Mouse (Mus musculus): ENCODE measurements at regions not wholly inside any gene's neighbourhood (a gene's known extent, or its start where the extent isn't known, plus 50 kb on each side); places are given as distances from the start of the nearest gene placed in this dataset.

DNA sequence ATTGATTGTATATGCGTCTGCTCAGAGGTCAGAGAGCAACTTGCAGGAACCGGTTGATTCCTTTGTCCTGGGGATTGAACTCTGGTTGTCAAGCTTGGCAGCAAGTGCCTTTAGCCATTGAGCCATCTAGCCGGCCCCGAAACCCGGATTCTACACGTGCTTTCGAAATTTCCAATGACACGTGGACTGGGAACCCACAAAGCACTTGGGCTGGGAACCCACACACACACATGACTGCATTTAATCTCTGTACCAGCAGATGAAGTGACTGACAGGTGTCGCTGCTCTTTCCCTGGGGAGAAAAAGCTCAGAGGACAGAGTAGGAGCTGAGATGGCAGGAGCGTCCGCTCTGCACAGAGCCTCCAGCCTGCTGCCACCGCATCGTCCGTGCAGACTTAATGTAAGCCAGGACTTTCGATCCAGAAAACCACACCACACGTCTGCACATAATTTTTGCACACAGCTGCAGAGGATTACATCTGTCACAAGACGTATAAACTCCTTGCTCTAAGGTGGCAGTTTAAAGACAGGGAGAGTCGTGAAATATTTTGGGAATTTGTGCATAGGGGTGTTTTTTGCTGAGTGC lies 129.4 kb upstream of the Zfp217 start:
- H3K27me3 ChIP-seq (ENCODE audit: control insufficient read depth, insufficient read depth, insufficient read length): no peaks in the 10 kb centered on the region
- no peak overlapping the region for H3K4me3 ChIP-seq (ENCODE audit: insufficient read depth, poor library complexity, severe bottlenecking)
- H3K79me3 ChIP-seq (ENCODE audit: low read depth): no peaks in the 10 kb centered on the region
- no peak overlapping the region for H3ac ChIP-seq (ENCODE audit: control insufficient read depth, insufficient read length, low read depth)
- no peak for TF ChIP-seq CTCF (IDR thresholded peaks at IDR 0.05; ENCODE audit: control insufficient read depth, insufficient read depth, insufficient read length)
- TF ChIP-seq FOSL1 (IDR thresholded peaks at IDR 0.05; ENCODE audit: insufficient read depth, low read length, poor library complexity, severe bottlenecking): no peak
- no peak for TF ChIP-seq MYOG (IDR thresholded peaks at IDR 0.05; ENCODE audit: control insufficient read depth, extremely low read depth, insufficient read length)
- TF ChIP-seq USF1 (IDR thresholded peaks at IDR 0.05; ENCODE audit: low read depth): no peak
- no peak for TF ChIP-seq MAX (IDR thresholded peaks at IDR 0.05)
- TF ChIP-seq MYOD1 (IDR thresholded peaks at IDR 0.05; ENCODE audit: control insufficient read depth, insufficient read length, low read depth): no peak
- TF ChIP-seq CEBPB (IDR thresholded peaks at IDR 0.05; ENCODE audit: low read depth): no peak
- no peaks in the 10 kb centered on the region for H3K79me2 ChIP-seq (ENCODE audit: control insufficient read depth, insufficient read depth)
- H3K36me3 ChIP-seq (ENCODE audit: control insufficient read depth, insufficient read depth): no peaks in the 10 kb centered on the region

DNA sequence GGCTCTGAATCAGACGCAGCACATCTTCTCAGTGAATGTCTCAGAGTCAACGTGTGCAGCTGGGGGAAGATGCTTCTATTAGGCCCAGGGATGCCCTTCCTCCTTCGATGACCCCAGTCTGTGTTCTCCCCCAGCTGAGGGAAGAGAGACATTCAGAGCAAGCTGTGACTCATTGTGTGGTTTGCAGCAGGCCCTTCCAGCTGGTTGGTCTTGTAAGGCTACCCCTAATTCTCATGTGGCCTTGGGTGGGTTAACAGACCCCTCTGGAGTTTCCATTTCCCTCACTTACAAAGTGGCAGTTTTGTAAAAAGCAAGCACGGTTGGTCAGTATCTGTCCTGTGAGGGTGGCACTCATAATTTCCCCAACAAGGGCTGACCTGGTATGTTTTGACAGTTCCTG lies 127.8 kb upstream of the Zfp217 start:
- Histone ChIP-seq H3K27me3 (ENCODE audit: control insufficient read depth, insufficient read depth, insufficient read length) (no peaks in the 10 kb centered on the region), H3ac (ENCODE audit: control insufficient read depth, insufficient read length, low read depth) (no peak overlapping the region), H3K79me2 (ENCODE audit: control insufficient read depth, insufficient read depth) (no peaks in the 10 kb centered on the region), H3K4me3 (ENCODE audit: insufficient read depth, poor library complexity, severe bottlenecking) (no peak overlapping the region), H3K79me3 (ENCODE audit: low read depth) (no peaks in the 10 kb centered on the region), H3K36me3 (ENCODE audit: control insufficient read depth, insufficient read depth) (no peaks in the 10 kb centered on the region)
- TF ChIP-seq CTCF (IDR thresholded peaks at IDR 0.05; ENCODE audit: control insufficient read depth, insufficient read depth, insufficient read length) (no peak), MAX (IDR thresholded peaks at IDR 0.05) (no peak), FOSL1 (IDR thresholded peaks at IDR 0.05; ENCODE audit: insufficient read depth, low read length, poor library complexity, severe bottlenecking) (no peak), USF1 (IDR thresholded peaks at IDR 0.05; ENCODE audit: low read depth) (no peak), CEBPB (IDR thresholded peaks at IDR 0.05; ENCODE audit: low read depth) (no peak), MYOG (IDR thresholded peaks at IDR 0.05; ENCODE audit: control insufficient read depth, extremely low read depth, insufficient read length) (no peak), MYOD1 (IDR thresholded peaks at IDR 0.05; ENCODE audit: control insufficient read depth, insufficient read length, low read depth) (no peak)

DNA sequence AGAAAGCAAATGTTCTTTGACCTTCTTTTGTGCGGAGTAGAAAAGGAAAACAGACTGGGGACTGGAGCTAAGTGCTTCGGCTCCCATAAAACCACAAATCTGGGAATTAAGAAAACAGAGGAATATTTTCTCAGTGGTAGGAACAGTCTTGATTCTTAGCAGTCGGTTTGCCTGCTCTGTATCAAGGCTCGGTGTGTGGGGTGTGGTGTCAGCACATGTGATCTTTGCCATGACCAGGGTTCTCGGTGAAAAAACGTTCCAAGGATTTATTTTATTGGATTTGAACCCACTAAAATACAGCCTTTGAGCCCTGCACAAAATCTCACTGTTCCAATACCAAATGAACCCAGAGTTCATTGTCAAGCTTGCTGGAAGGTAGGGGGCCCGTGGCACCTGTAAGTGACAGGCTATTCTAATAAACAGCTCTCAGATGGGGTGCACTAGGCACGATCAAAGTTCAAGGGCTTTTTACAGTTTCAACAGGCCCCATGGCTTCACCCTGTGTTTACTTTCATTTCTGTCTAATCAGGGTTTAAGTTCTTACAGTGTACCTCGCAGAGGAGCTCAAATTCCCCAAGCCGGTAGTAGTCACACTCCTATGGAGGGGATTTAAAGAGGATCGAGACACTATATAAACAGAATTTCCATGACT lies 122.1 kb upstream of the Zfp217 start:
- no peak for TF ChIP-seq MYOD1 (IDR thresholded peaks at IDR 0.05; ENCODE audit: control insufficient read depth, insufficient read length, low read depth)
- TF ChIP-seq USF1 (IDR thresholded peaks at IDR 0.05; ENCODE audit: low read depth): no peak
- no peak for TF ChIP-seq CTCF (IDR thresholded peaks at IDR 0.05; ENCODE audit: control insufficient read depth, insufficient read depth, insufficient read length)
- no peak for TF ChIP-seq MYOG (IDR thresholded peaks at IDR 0.05; ENCODE audit: control insufficient read depth, extremely low read depth, insufficient read length)
- no peak overlapping the region for H3K4me3 ChIP-seq (ENCODE audit: insufficient read depth, poor library complexity, severe bottlenecking)

DNA sequence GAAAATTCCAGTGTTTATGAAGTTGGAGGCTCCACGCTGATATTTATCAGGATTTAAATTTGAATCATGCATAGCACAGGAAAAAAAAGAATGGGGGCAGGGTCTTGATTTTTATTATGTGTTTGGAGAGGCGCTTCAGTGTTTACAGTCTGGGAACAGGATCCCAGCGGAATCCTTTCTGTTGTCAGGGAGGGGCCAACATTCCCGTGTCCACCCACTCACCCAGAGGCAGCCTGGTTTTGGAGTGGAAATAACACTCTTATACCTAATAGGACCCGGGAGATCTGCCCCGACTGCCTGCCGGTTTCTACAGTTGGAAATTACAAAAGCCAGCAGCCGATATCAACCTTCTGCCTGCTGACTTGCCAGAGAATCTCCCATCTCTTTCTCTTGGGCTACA lies 120.2 kb upstream of the Zfp217 start:
- H3K79me2 ChIP-seq (ENCODE audit: control insufficient read depth, insufficient read depth): no peaks in the 10 kb centered on the region
- no peaks in the 10 kb centered on the region for H3K79me3 ChIP-seq (ENCODE audit: low read depth)
- H3K27me3 ChIP-seq (ENCODE audit: control insufficient read depth, insufficient read depth, insufficient read length): no peaks in the 10 kb centered on the region
- H3K36me3 ChIP-seq (ENCODE audit: control insufficient read depth, insufficient read depth): no peaks in the 10 kb centered on the region
- TF ChIP-seq CEBPB (IDR thresholded peaks at IDR 0.05; ENCODE audit: low read depth): no peak
- TF ChIP-seq MYOD1 (IDR thresholded peaks at IDR 0.05; ENCODE audit: control insufficient read depth, insufficient read length, low read depth): no peak
- no peak for TF ChIP-seq USF1 (IDR thresholded peaks at IDR 0.05; ENCODE audit: low read depth)
- TF ChIP-seq FOSL1 (IDR thresholded peaks at IDR 0.05; ENCODE audit: insufficient read depth, low read length, poor library complexity, severe bottlenecking): no peak
- TF ChIP-seq CTCF (IDR thresholded peaks at IDR 0.05; ENCODE audit: control insufficient read depth, insufficient read depth, insufficient read length): no peak
- TF ChIP-seq MYOG (IDR thresholded peaks at IDR 0.05; ENCODE audit: control insufficient read depth, extremely low read depth, insufficient read length): no peak
- no peak for TF ChIP-seq MAX (IDR thresholded peaks at IDR 0.05)
- H3ac ChIP-seq (ENCODE audit: control insufficient read depth, insufficient read length, low read depth): no peak overlapping the region
- no peak overlapping the region for H3K4me3 ChIP-seq (ENCODE audit: insufficient read depth, poor library complexity, severe bottlenecking)

More for the DNA sequence above, 122.1 kb upstream of the Zfp217 start:
- Histone ChIP-seq H3K79me2 (ENCODE audit: control insufficient read depth, insufficient read depth) (no peaks in the 10 kb centered on the region), H3K27me3 (ENCODE audit: control insufficient read depth, insufficient read depth, insufficient read length) (no peaks in the 10 kb centered on the region), H3ac (ENCODE audit: control insufficient read depth, insufficient read length, low read depth) (no peak overlapping the region), H3K36me3 (ENCODE audit: control insufficient read depth, insufficient read depth) (no peaks in the 10 kb centered on the region), H3K79me3 (ENCODE audit: low read depth) (no peaks in the 10 kb centered on the region)

DNA sequence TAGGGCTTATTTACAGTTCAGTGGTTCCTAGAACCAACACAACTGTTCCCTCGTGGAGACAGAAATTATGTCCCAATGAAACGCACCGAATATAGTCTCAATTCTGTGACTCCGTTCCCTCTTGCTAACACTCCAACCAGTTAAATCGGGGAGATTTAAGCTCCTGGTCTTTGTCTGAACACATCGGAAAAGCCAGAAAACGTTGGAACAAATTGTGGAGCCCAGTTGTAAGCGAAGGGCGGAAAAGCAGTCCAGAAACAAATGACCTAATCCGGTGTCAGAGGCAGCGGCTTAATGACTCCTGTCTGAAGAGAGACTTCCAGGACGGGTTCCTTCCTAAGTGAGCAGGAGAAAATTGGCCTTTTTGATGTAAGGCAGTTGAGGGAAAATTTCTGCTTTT lies 119.2 kb upstream of the Zfp217 start:
- TF ChIP-seq CTCF (IDR thresholded peaks at IDR 0.05; ENCODE audit: control insufficient read depth, insufficient read depth, insufficient read length) (no peak), MYOD1 (IDR thresholded peaks at IDR 0.05; ENCODE audit: control insufficient read depth, insufficient read length, low read depth) (no peak), MAX (IDR thresholded peaks at IDR 0.05) (no peak), FOSL1 (IDR thresholded peaks at IDR 0.05; ENCODE audit: insufficient read depth, low read length, poor library complexity, severe bottlenecking) (no peak), USF1 (IDR thresholded peaks at IDR 0.05; ENCODE audit: low read depth) (no peak), CEBPB (IDR thresholded peaks at IDR 0.05; ENCODE audit: low read depth) (no peak), MYOG (IDR thresholded peaks at IDR 0.05; ENCODE audit: control insufficient read depth, extremely low read depth, insufficient read length) (no peak)
- Histone ChIP-seq H3K79me2 (ENCODE audit: control insufficient read depth, insufficient read depth) (no peaks in the 10 kb centered on the region), H3K4me3 (ENCODE audit: insufficient read depth, poor library complexity, severe bottlenecking) (no peak overlapping the region)

More for the DNA sequence above, 119.2 kb upstream of the Zfp217 start:
- no peaks in the 10 kb centered on the region for H3K79me3 ChIP-seq (ENCODE audit: low read depth)
- no peak overlapping the region for H3ac ChIP-seq (ENCODE audit: control insufficient read depth, insufficient read length, low read depth)
- H3K27me3 ChIP-seq (ENCODE audit: control insufficient read depth, insufficient read depth, insufficient read length): no peaks in the 10 kb centered on the region
- no peaks in the 10 kb centered on the region for H3K36me3 ChIP-seq (ENCODE audit: control insufficient read depth, insufficient read depth)
